Mouse (Mus musculus) bone marrow, adult 2 months (tissue): ENCODE data around the gene Zfp568. TPM values are rescaled to one million over a fixed set of nuclear protein-coding genes. Genes with fewer than 3 reads are reported as not detected.
A peak's percentile ranks its signal among the peaks of the same experiment; 100 is the strongest.

Source experiments
- H3K27ac ChIP-seq: fragments of 200-500 bp; 2 replicates; pipeline ENCODE4 v1.5.1; 2012; ENCODE audit warnings: low read depth, mild to moderate bottlenecking, control low read depth, inconsistent platforms, low read length; ENCODE audit not compliant: control insufficient read depth, poor library complexity, insufficient read depth
- H3K4me1 ChIP-seq: fragments of 200-500 bp; 2 replicates; pipeline ENCODE4 v1.6.1; 2011; ENCODE audit warnings: low read length; ENCODE audit not compliant: control insufficient read depth, insufficient read depth
- H3K4me3 ChIP-seq: fragments of 200-500 bp; replicated peaks from 2 replicates; pipeline ENCODE3; 2011; ENCODE audit warnings: mild to moderate bottlenecking, low read depth, low read length, control low read depth; ENCODE audit not compliant: control insufficient read depth
- CTCF ChIP-seq: fragments of 200-500 bp; IDR thresholded peaks from 2 replicates; pipeline ENCODE4 v1.5.1; 2011; ENCODE audit warnings: low read length, control low read depth; ENCODE audit not compliant: control insufficient read depth, insufficient read depth
- POLR2A ChIP-seq: fragments of 200-500 bp; IDR thresholded peaks from 2 replicates; pipeline ENCODE4 v1.6.1; 2011; ENCODE audit warnings: low read depth, mild to moderate bottlenecking, control low read depth, low read length, borderline replicate concordance; ENCODE audit not compliant: control insufficient read depth
- WGBS: fragments of 180-500 bp; shearing (Covaris S2); methylation state at CpG from one replicate; pipeline ENCODE4 v1.1.7; 2018; 5-methylcytosine and 5-hydroxymethylcytosine counted together
- polyA plus RNA-seq: library from polyadenylated mRNA; stranded (reverse); fragments of >200 nt; gene quantifications from 2 replicates; pipeline ENCODE4 v1.2.4, GENCODE M21; 2011; ENCODE audit warnings: low replicate concordance; ENCODE audit not compliant: missing spikeins, insufficient read depth, insufficient read length

The Zfp568 gene
- polyA plus RNA-seq, 1 experiment = 11.8 TPM

DNA sequence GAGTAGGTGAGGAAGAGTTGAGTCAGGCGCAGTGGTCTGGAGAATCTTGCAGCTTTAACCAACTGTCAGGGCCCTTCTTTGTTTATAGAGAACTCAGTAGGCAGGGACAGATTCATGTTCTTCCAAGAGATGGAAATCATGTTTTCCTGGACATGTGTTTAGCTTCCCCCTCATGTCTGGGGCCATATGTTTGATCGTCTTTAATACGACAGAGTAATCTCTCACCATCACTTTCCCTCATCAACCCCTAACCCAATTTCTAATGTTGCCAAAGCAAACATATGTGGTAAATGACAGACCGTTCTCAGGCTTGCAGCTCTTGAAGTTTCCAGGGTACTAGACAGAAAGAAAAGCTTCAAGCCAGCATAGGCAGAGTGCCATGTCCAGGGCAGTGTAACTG, 64.4 kb downstream of the Zfp568 start:
- Histone ChIP-seq H3K4me3 (no peak overlapping the region), H3K4me1 (no peaks in the 10 kb centered on the region; the same call in 1 of the 2 replicates), H3K27ac (no peak overlapping the region)
- TF ChIP-seq POLR2A (no peak), CTCF (no peak)
- 86% methylated on average over 4 of the region's 4 CpGs for WGBS

GRCm38 (mm10) chr7:30050882-30051548, 67.3 kb downstream of the Zfp568 start, which contains the start of gene Zfp14:
Gene Zfp14, minus strand, starts transcription at chr7:30051380.
- Histone ChIP-seq H3K4me1 (no peaks in the 10 kb centered on the region; the same call in 1 of the 2 replicates), H3K27ac (peak within 1 kb of the TSS; percentile 16), H3K4me3 (peak within 1 kb of the TSS; percentile 81)
- WGBS = under 1% methylated on average over 40 of the region's 40 CpGs
- TF ChIP-seq POLR2A (peak; percentile 38; the same call in 1 of the 2 replicates), CTCF (no peak)

DNA sequence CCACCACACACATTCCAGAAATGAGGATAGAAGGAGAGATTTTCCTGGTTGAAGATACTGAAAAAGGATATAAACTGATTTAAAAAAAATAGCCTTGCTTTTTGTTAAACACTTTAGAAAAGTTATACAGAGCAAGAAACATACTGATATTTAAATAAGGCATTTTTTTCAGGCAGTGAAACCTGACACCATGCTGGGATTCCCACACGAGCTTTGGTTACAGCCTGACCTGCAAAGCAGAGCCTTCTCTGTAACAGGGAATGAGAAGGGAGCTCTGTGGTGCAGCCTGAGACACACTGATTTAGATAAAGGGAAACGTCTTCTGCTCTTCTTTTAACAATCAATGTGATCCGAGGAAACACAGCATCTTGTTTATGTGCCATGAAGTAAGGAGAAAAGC, 69.8 kb downstream of the Zfp568 start:
- Histone ChIP-seq H3K27ac (no peak overlapping the region), H3K4me1 (no peaks in the 10 kb centered on the region; the same call in 1 of the 2 replicates), H3K4me3 (no peak overlapping the region)
- WGBS = 31% methylated on average over 3 of the region's 3 CpGs
- TF ChIP-seq CTCF (no peak), POLR2A (no peak)

DNA sequence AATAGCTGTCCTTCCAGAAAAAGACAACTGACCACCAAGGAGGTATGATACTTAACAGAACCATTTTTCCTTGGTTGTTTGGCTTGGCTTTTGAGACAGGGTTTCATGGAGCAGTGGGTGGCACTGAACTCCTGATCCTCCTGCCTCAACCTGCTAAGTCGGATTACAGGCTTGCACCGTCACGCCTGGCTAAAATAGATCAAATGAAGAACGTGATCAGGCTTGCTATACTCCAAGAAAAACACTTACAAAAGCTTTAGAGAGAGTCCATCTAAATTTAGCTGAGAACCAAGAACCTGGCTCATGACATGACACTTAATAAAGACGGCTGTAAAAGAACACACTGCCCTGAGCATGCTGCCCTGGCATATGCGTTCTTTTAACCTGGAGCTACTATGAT, 76.6 kb downstream of the Zfp568 start:
- WGBS = 85% methylated on average over 6 of the region's 6 CpGs
- TF ChIP-seq POLR2A (no peak), CTCF (no peak)
- Histone ChIP-seq H3K27ac (no peak overlapping the region), H3K4me3 (no peak overlapping the region), H3K4me1 (no peaks in the 10 kb centered on the region)

DNA sequence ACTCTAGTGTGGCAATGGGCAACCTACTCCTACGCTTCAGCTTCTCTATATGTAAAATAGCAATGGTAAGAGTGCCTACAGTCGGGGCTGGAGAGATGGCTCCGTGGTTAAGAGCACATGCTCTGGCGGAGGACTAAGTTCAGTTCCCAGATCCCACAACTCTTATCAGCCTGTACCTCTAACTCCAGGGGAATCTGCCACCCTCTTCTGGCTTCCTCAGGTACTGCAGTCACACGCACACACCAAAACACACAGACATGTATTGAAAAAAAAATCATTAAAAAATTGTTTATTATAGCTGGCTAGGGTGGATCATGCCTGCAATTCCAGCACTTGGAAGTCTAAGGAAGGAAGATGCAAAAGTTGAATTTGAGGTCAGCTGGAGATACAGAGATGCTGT, 78.7 kb downstream of the Zfp568 start:
- TF ChIP-seq CTCF = peak; percentile 41; the same call in 1 of the 2 replicates
- no peak for TF ChIP-seq POLR2A
- WGBS = 89% methylated on average over 5 of the region's 5 CpGs
- H3K27ac ChIP-seq = no peak overlapping the region
- H3K4me1 ChIP-seq = no peaks in the 10 kb centered on the region
- H3K4me3 ChIP-seq = no peak overlapping the region

- 87% methylated on average over 5 of the region's 5 CpGs for WGBS
- H3K4me3 ChIP-seq = no peak overlapping the region
- no peak overlapping the region for H3K27ac ChIP-seq
- H3K4me1 ChIP-seq = no peaks in the 10 kb centered on the region
- TF ChIP-seq POLR2A = no peak
- no peak for TF ChIP-seq CTCF
These were observed 80.9 kb downstream of the Zfp568 start for GRCm38 (mm10) chr7:30064622-30065021.

DNA sequence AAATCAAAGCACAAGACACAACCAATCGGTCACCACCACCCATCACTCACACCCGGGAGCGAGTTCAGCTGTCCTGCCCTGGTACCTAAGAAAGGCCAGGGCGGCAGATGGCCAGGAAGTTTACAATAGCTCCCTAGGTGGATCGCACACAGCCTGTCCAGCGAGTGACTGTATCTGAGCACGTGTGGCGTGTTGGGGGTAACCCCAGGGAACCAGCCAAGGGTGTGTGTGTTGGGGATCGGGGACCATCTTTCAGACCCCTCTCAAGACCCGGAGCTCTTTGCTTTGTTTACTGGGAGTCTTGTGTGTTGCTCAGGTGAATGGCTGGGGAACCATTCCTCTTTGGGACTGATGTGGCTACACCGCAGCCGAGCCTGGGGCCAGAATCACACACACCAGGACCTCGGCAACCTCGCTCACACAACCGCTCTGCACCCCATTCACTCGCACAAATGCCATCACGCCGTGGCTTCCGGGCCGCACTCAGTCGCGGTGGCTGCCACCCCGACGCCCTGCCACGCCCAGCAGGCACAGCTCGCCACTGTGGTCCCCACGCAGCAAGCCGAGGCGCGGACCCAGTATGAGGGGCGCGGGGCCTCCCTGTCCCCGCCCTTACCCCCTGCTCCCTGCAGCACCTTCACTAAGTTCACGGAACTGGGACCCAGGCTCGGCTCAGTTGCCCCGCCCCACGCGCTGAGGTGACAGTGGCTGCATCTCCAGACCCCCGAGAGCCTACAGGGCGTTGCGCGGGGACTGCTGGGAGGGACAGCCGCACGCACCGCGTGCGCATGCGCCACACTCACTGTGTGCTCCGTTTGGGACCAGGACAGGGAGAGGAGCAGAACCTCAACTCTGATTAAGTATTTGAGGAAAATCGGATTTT, 88.6 kb downstream of the Zfp568 start, which contains the start of gene Zfp82:
Zfp82 (minus strand) TSS at position 755 of the 883 bp plus-strand sequence.
- Histone ChIP-seq H3K27ac (peak within 1 kb of the TSS; percentile 54; the same call in 1 of the 2 replicates), H3K4me1 (no peaks in the 10 kb centered on the region), H3K4me3 (peak within 1 kb of the TSS; percentile 85)
- no peak; the same call in 1 of the 2 replicates for TF ChIP-seq POLR2A
- no peak for TF ChIP-seq CTCF
- under 1% methylated on average over 50 of the region's 50 CpGs for WGBS

Other genes starting within 250 kb of the Zfp568 start
- 2.0 and 3.3 TPM in 2 replicates for gene Zfp84, start 215.4 kb upstream of the Zfp568 start, polyA plus RNA-seq
- 0.57 TPM in 2 replicates for gene Zfp30, start 200.0 kb upstream of the Zfp568 start, polyA plus RNA-seq
- 2.1 and 3.8 TPM in 2 replicates for gene Zfp790, start 167.8 kb upstream of the Zfp568 start, polyA plus RNA-seq
- gene Zfp940, start 130.3 kb upstream of the Zfp568 start, polyA plus RNA-seq = 0.34 and 6.7 TPM in 2 replicates
- 0.79 and 5.3 TPM in 2 replicates for gene Zfp420, start 124.0 kb upstream of the Zfp568 start, polyA plus RNA-seq
- 0.97 and 3.4 TPM in 2 replicates for gene Zfp27, start 77.4 kb upstream of the Zfp568 start, polyA plus RNA-seq
- gene Zfp383, start 75.7 kb upstream of the Zfp568 start, polyA plus RNA-seq = 1.6 and 3.9 TPM in 2 replicates
- gene Zfp74, start 29.9 kb upstream of the Zfp568 start, polyA plus RNA-seq = 1.2 and 3.2 TPM in 2 replicates
- gene Zfp14, start 67.4 kb downstream of the Zfp568 start, polyA plus RNA-seq = 0.52 and 0.66 TPM in 2 replicates
- gene Zfp82, start 88.9 kb downstream of the Zfp568 start, polyA plus RNA-seq = 0.97 and 5.7 TPM in 2 replicates
- gene Gm26920, start 106.5 kb downstream of the Zfp568 start, polyA plus RNA-seq = not detected in 2 replicates
- gene Zfp566, start 106.6 kb downstream of the Zfp568 start, polyA plus RNA-seq = 2.0 and 5.9 TPM in 2 replicates
- 9.3 and 27.6 TPM in 2 replicates for gene Zfp260, start 110.8 kb downstream of the Zfp568 start, polyA plus RNA-seq
- gene Zfp382, start 138.0 kb downstream of the Zfp568 start, polyA plus RNA-seq = 0.57 and 0.95 TPM in 2 replicates
- 11.2 and 13.7 TPM in 2 replicates for gene Zfp146, start 185.8 kb downstream of the Zfp568 start, polyA plus RNA-seq
- gene Cox7a1, start 200.2 kb downstream of the Zfp568 start, polyA plus RNA-seq = 6.8 TPM in 1 of 2 replicates, not detected in the other
- 120 and 171 TPM in 2 replicates for gene Capns1, start 214.9 kb downstream of the Zfp568 start, polyA plus RNA-seq
- gene Polr2i, start 248.0 kb downstream of the Zfp568 start, polyA plus RNA-seq = 41.5 and 50.8 TPM in 2 replicates
- gene Tbcb, start 248.3 kb downstream of the Zfp568 start, polyA plus RNA-seq = 24.0 and 67.8 TPM in 2 replicates